Mouse (Mus musculus): ENCODE measurements around the gene Stat6.

GRCm38 (mm10) chr10:127594405-127594804 lies 48.4 kb upstream of the Stat6 start:
- TF ChIP-seq CTCF (IDR thresholded peaks at IDR 0.05; ENCODE audit: low read depth, low read length) (no peak), POLR2A (IDR thresholded peaks at IDR 0.05; ENCODE audit: insufficient read depth, low read length) (no peak)

Measured in ES-Bruce4 (cell line).